Mouse (Mus musculus) megakaryocyte, embryonic 14.5 days (primary cell): ENCODE results near the gene Lrig2.

Experiments used
- FLI1 ChIP-seq: IDR thresholded peaks from 2 replicates; pipeline ENCODE4 v1.6.1; 2012; ENCODE audit warnings: low read length, inconsistent platforms, mixed read lengths
- GATA1 ChIP-seq: IDR thresholded peaks from 3 replicates; pipeline ENCODE4 v1.6.1; 2012; ENCODE audit warnings: mixed read lengths, low read length, inconsistent platforms, borderline replicate concordance

- TF ChIP-seq GATA1, result no peak
- TF ChIP-seq FLI1, result no peak
These were observed 65.0 kb downstream of the Lrig2 start for GRCm38 (mm10) chr3:104446689-104447088.
